Mouse (Mus musculus): ENCODE results near the gene Sema4f.

The Sema4f gene

GRCm38 (mm10) chr6:82916459-82916858 is 23.1 kb downstream of the Sema4f start:
- intact Hi-C loops (cut with DNase I), result loop anchor here (2.0 kb wide), 1 partner anchor 54 kb away; no protein-coding TSS in a partner anchor

GRCm38 (mm10) chr6:82915889-82916288 is 23.7 kb downstream of the Sema4f start:
- intact Hi-C loops (cut with DNase I), result loop anchor here (2.0 kb wide), 1 partner anchor 55 kb away; no protein-coding TSS in a partner anchor

GRCm38 (mm10) chr6:82913336-82914247 is 26.0 kb downstream of the Sema4f start:
- intact Hi-C loops (cut with DNase I), result no loop called here

GRCm38 (mm10) chr6:82911303-82911702 is 28.3 kb downstream of the Sema4f start:
- intact Hi-C loops (cut with DNase I), result no loop called here

- intact Hi-C loops (cut with DNase I), result no loop called here
These were observed 30.3 kb downstream of the Sema4f start for GRCm38 (mm10) chr6:82909136-82909855.

GRCm38 (mm10) chr6:82908034-82908433 is 31.5 kb downstream of the Sema4f start:
- intact Hi-C loops (cut with DNase I), result no loop called here

- intact Hi-C loops (cut with DNase I), result no loop called here
These were observed 32.6 kb downstream of the Sema4f start for GRCm38 (mm10) chr6:82906985-82907384.

- intact Hi-C loops (cut with DNase I), result no loop called here
These were observed 37.0 kb downstream of the Sema4f start for GRCm38 (mm10) chr6:82902559-82902958.

- intact Hi-C loops (cut with DNase I), result no loop called here
These were observed 40.8 kb downstream of the Sema4f start for GRCm38 (mm10) chr6:82898745-82899144.

GRCm38 (mm10) chr6:82898227-82898626 is 41.3 kb downstream of the Sema4f start:
- intact Hi-C loops (cut with DNase I), result no loop called here

GRCm38 (mm10) chr6:82897311-82897710 is 42.3 kb downstream of the Sema4f start:
- intact Hi-C loops (cut with DNase I), result no loop called here

- intact Hi-C loops (cut with DNase I), result loop anchor here (5.0 kb wide), 1 partner anchor 181 kb away; no protein-coding TSS in a partner anchor
These were observed 46.2 kb downstream of the Sema4f start for GRCm38 (mm10) chr6:82893415-82893814.

- intact Hi-C loops (cut with DNase I), result loop anchor here (5.0 kb wide), 1 partner anchor 180 kb away; no protein-coding TSS in a partner anchor
These were observed 47.0 kb downstream of the Sema4f start for GRCm38 (mm10) chr6:82892540-82892939.

GRCm38 (mm10) chr6:82891488-82891887 is 48.1 kb downstream of the Sema4f start:
- intact Hi-C loops (cut with DNase I), result loop anchor here (5.0 kb wide), 1 partner anchor 179 kb away; no protein-coding TSS in a partner anchor

- intact Hi-C loops (cut with DNase I), result no loop called here
These were observed 53.2 kb downstream of the Sema4f start for GRCm38 (mm10) chr6:82886330-82886729.

GRCm38 (mm10) chr6:82885909-82886308 is 53.7 kb downstream of the Sema4f start:
- intact Hi-C loops (cut with DNase I), result no loop called here

- intact Hi-C loops (cut with DNase I), result no loop called here
These were observed 54.1 kb downstream of the Sema4f start for GRCm38 (mm10) chr6:82885441-82885840.

- intact Hi-C loops (cut with DNase I), result no loop called here
These were observed 55.0 kb downstream of the Sema4f start for GRCm38 (mm10) chr6:82884570-82884969.

GRCm38 (mm10) chr6:82881485-82882096 is 58.0 kb downstream of the Sema4f start:
- intact Hi-C loops (cut with DNase I), result loop anchor here (2.0 kb wide), 1 partner anchor 141 kb away; no protein-coding TSS in a partner anchor

- intact Hi-C loops (cut with DNase I), result no loop called here
These were observed 58.8 kb downstream of the Sema4f start for GRCm38 (mm10) chr6:82880807-82881206.

GRCm38 (mm10) chr6:82879463-82880089 is 60.0 kb downstream of the Sema4f start:
- intact Hi-C loops (cut with DNase I), result no loop called here

All from adrenal gland (tissue).